Mouse (Mus musculus) limb, embryonic 10.5 days (tissue): ENCODE data around the gene Entpd4b. TPM values are rescaled to one million over a fixed set of nuclear protein-coding genes. Genes with fewer than 3 reads are reported as not detected.
"Not testable (repeated sequence)": the region's sequence is repeated elsewhere in the genome, so short reads cannot be mapped to it uniquely, and the experiment has no call there.

Experiments used
- DNase-seq: peaks from one replicate; pipeline ENCODE4 v3.0.0-alpha.2; 2017; ENCODE audit warnings: low spot score
- H3K27ac ChIP-seq: fragments of 300-500 bp; sonication (generic); 2 replicates; pipeline ENCODE4 v1.5.1; 2016; ENCODE audit warnings: mild to moderate bottlenecking
- H3K27me3 ChIP-seq: fragments of 300-500 bp; sonication (generic); 2 replicates; pipeline ENCODE4 v1.6.1; 2016; ENCODE audit warnings: low read depth, mild to moderate bottlenecking; ENCODE audit not compliant: poor library complexity, severe bottlenecking
- H3K36me3 ChIP-seq: fragments of 300-500 bp; sonication (generic); 2 replicates; pipeline ENCODE4 v1.6.1; 2016; ENCODE audit warnings: mild to moderate bottlenecking, moderate library complexity
- H3K4me1 ChIP-seq: fragments of 300-500 bp; sonication (generic); 2 replicates; pipeline ENCODE4 v1.6.1; 2016
- H3K4me3 ChIP-seq: fragments of 300-500 bp; sonication (generic); 2 replicates; pipeline ENCODE4 v1.5.1; 2016; ENCODE audit warnings: mild to moderate bottlenecking, moderate library complexity
- H3K9me3 ChIP-seq: fragments of 300-500 bp; sonication (generic); replicated peaks from 2 replicates; pipeline ENCODE4 v1.6.1; 2016; ENCODE audit warnings: mild to moderate bottlenecking
- WGBS: fragments of 180-500 bp; shearing (Covaris S2); methylation state at CpG from one replicate; pipeline ENCODE4 v1.1.7; 2016; 5-methylcytosine and 5-hydroxymethylcytosine counted together
- polyA plus RNA-seq: library from polyadenylated mRNA; unstranded; fragments of >200 nt; fragmentation: Nextera tagmentation; extraction: Ambion mirVana; gene quantifications from 2 replicates; pipeline ENCODE4 v1.2.1, GENCODE M21; 2016

Gene Entpd4b
- 6.8 and 7.7 TPM in 2 replicates for polyA plus RNA-seq

DNA sequence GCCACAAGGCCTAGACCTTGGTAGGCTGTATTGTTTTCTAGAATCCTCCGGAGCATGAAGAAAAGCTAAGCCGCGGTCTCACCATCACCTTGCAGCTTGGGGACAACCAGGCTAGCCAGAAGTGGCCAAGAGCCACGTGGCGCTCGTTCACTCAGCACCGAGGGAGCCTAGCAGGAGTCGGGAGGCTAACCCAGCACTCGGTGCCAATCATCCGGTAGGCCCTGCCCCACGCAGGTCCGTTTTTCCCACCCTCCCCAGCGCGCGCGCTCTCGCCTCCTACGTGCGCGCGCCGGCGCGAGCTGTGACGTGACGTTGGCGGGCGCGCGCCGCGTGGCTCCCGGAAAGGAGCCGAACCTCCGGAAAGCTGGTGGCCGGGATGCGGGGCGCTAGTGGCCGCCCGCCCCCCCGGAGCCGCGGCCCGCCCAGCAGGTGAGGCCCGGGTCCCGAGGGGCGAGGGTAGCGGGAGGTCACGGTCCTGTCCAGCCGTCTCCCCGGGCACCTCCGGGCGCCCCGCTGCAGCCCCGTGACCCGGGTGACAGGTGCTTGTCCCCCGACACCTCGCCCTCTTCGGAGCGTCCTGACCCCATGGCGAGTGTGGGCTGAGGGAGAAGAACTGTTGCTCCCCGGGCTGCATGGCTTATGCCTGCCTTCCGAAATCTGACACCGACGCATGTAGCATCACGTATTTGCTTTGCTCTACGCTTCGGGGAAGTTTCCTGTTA, at the start of gene Entpd4b:
Gene Entpd4b (plus strand): TSS at position 315 of the 722 bp plus-strand sequence.
- H3K4me3 ChIP-seq, DNase-seq, H3K27ac ChIP-seq, H3K36me3 ChIP-seq, H3K9me3 ChIP-seq, H3K4me1 ChIP-seq, H3K27me3 ChIP-seq: not testable (repeated sequence)
- no CpG with 5 or more reads among the region's 68 CpGs for WGBS

DNA sequence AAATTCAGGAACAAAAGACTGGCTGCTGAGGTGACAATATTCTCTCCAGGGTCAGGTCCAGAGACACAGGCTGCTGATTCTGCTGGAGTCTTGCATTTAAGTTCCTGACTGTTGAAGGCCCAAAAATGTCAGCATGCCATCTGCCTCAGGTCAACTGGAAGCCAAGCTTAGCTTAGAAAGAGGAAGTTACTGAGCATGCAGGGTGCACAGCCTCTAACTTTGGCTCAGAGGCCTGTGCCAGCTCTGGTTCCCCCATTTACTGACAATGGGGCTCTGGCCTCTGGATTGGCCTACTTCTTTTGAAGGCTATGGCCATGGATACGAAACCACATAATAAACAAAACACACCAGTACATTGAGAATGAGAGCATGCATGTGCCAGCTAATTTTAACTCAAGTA, 48.2 kb upstream of the Entpd4b start:
- not testable (repeated sequence) for H3K4me1 ChIP-seq, DNase-seq, H3K27me3 ChIP-seq, H3K36me3 ChIP-seq, H3K4me3 ChIP-seq, H3K27ac ChIP-seq, H3K9me3 ChIP-seq
- no CpG with 5 or more reads among the region's 1 CpGs for WGBS

DNA sequence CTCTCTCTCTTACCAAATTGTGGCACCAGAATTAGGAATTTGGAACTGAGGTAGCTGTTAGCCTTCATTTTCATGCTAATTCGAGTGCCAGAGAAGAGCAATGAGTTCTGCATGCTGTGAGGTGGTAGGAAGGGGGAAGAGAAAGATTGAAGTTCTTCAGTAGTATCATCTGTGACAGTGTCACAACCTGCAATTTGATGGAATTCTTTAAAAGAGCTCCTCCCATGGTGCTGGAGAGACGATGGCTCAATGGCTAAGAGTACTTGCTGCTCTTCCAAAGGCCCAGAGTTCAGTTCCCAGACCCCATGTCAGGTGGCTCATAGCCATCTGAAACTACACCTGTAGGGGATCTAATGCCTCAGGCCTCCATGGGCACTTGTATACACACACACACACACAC, 42.8 kb upstream of the Entpd4b start, which contains the start of gene Gm27179:
Gene Gm27179 (minus strand): TSS at position 101 of the 400 bp plus-strand sequence.
- WGBS, result no CpG with 5 or more reads among the region's 2 CpGs
- H3K27ac ChIP-seq, H3K4me1 ChIP-seq, H3K4me3 ChIP-seq, H3K9me3 ChIP-seq, DNase-seq, H3K27me3 ChIP-seq, H3K36me3 ChIP-seq: not testable (repeated sequence)

DNA sequence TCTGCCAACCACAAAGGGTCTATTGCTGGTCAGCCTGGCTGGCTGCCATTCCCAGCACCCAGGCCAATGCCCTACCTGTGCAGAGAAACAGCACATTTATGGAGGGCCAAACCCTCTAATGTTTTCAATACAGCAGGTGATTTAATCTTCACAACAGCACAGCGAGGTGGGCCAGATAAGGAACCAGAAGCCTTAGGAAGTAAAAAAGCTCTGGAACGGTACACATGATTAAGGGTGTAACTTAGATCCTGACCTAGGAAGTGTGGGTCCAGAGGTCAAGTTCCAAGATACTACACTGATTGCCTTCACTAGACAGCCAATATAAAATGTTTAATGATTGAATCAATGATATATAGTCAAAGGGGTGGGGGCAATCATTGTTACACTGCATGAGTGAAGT, 34.4 kb upstream of the Entpd4b start:
- H3K4me3 ChIP-seq, H3K36me3 ChIP-seq, H3K9me3 ChIP-seq, DNase-seq, H3K27ac ChIP-seq, H3K4me1 ChIP-seq, H3K27me3 ChIP-seq: not testable (repeated sequence)
- WGBS, result no CpG with 5 or more reads among the region's 2 CpGs

DNA sequence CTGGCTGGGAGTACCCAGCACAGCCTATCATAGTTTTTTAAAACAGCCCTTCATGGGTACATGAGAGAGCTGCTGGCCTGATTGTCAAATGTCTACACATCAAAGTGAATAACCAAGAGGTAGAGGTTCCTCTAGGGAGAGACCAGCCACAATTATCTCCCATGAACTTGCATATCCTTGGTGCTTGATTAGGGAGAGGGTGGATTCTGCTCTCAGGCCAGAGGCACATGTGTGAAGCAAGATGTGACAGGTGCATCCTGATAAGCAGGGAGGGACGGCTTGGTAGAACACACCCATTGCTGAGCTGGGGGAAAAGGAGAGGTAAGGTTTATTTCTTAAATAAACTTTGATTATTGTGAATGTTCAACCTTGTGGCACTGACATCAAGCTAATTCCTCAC, 32.2 kb upstream of the Entpd4b start:
- no CpG with 5 or more reads among the region's 1 CpGs for WGBS
- H3K27ac ChIP-seq, H3K27me3 ChIP-seq, H3K4me3 ChIP-seq, H3K4me1 ChIP-seq, H3K36me3 ChIP-seq, DNase-seq, H3K9me3 ChIP-seq: not testable (repeated sequence)

DNA sequence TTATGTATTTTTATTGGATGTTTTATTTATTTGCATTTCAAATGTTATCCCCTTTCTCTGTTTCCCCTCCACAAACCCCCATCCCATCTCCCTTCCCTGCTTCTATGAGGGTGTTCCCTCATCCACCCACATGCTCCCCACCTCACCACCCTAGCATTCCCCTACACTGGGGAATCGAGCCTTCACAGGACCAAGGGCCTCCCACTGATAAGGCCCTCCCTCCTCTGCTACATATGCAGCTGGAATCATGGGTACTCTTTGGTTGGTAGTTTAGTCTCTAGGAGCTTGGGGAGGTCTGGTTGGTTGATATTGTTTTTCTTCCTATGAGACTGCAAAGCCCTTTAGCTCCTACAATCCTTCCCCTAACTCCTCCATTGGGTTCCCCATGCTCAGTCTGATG, 29.0 kb upstream of the Entpd4b start:
- DNase-seq, H3K27ac ChIP-seq, H3K4me1 ChIP-seq, H3K36me3 ChIP-seq, H3K4me3 ChIP-seq, H3K27me3 ChIP-seq, H3K9me3 ChIP-seq: not testable (repeated sequence)
- no CpG with 5 or more reads among the region's 1 CpGs for WGBS

DNA sequence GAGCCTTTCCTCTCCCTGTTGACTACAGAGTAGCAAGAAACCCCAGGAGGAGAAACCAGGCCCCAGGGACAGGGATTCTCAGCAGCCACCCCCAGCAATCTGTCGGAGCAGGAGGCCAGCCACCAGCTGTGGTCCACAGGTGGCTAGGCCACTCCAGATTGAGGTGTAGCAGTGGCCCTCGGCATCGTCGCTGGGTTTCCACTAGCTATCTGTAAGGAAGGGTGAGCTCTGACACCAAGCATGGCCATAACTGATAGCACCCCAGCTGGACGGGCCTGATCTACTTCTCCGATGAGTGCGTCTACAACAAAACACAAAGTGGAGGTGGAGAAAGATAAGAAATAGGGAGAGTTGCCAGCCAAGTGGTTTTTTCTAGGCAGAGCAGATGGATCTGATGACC, 18.7 kb upstream of the Entpd4b start:
- not testable (repeated sequence) for H3K36me3 ChIP-seq, H3K4me3 ChIP-seq, DNase-seq, H3K9me3 ChIP-seq, H3K27ac ChIP-seq, H3K4me1 ChIP-seq, H3K27me3 ChIP-seq
- WGBS, result no CpG with 5 or more reads among the region's 7 CpGs

DNA sequence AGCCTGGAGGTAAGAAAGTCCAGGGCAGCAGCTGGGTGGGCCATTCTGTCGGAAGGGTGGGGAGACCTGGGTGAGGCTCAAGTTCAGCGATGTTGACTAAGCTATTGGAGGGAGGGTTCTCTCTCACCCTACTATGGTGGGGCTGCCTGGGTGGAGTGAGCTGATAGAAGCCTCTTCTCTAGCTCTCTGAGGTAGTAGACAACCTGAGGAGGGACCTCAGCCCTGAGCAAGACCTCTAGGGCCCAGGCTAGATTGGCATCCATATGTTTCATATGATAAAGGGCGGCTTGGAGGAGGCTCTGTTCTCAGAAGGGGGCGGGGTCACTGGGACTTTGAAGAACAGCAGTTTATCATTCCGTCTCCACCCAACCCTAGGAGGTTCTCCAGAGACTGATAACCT, 15.1 kb upstream of the Entpd4b start:
- not testable (repeated sequence) for H3K4me1 ChIP-seq, H3K27me3 ChIP-seq, H3K36me3 ChIP-seq, DNase-seq, H3K9me3 ChIP-seq, H3K27ac ChIP-seq, H3K4me3 ChIP-seq
- no CpG with 5 or more reads among the region's 5 CpGs for WGBS

DNA sequence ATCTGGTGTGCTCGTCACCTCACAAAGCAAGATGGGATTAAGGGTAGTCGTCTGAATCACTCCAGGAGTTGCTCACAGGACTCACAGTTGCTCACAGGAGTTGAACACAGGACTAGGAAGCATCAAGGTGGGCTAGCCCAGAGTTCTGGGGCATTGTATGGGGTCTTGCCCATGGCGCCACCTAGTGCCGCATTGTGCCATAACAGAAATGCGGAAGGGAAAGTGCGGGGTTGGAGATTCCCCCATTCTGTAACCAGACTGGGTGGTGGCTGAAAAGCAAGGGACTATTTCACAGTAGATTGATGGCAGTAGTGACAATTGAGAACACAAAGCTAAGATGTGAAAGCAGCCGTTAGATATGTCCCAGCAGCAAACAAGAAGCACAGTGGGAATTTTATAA, 12.5 kb upstream of the Entpd4b start:
- H3K9me3 ChIP-seq, H3K27ac ChIP-seq, DNase-seq, H3K4me1 ChIP-seq, H3K27me3 ChIP-seq, H3K4me3 ChIP-seq, H3K36me3 ChIP-seq: not testable (repeated sequence)
- WGBS, result no CpG with 5 or more reads among the region's 7 CpGs

DNA sequence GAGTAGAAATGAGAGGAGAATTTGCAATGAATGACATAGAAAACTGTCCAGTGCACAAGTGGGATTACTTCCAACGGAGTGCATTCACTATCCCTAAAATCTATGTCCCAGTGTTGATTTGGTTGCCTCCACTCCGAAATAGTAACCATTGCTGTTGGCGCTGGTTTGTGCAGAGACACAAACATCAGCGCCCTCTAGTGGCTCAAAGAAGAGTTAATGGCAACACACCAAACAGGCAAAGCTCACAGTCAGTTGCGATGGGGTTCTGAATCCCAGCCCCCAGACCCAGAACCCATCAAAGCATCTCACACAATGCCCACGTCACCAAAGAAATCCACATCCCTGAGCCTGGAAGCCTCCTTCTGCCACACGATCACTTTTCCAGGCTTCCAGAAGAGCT, 11.2 kb upstream of the Entpd4b start:
- H3K36me3 ChIP-seq, H3K27me3 ChIP-seq, H3K9me3 ChIP-seq, H3K4me3 ChIP-seq, H3K4me1 ChIP-seq, DNase-seq, H3K27ac ChIP-seq: not testable (repeated sequence)
- WGBS, result no CpG with 5 or more reads among the region's 7 CpGs

DNA sequence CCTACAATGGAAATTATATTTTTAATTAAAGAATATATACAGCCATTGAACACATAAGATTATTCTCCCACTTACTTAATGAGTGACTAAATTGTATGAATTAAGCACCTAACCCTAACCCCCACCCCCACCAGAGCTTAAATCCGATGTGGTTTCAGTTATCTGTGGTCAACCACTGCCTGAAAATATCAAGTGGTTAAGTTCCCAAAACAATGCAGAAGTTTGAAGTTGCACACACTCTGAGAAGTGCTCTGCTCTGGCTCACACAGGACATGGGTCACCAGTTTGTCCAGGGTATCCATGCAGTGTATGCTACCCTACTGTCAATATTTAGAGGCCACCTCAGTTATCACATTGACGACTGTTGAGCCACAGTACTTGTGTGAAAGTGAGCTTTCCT, 10.2 kb upstream of the Entpd4b start:
- WGBS, result no CpG with 5 or more reads among the region's 2 CpGs
- not testable (repeated sequence) for H3K4me3 ChIP-seq, H3K27me3 ChIP-seq, DNase-seq, H3K36me3 ChIP-seq, H3K4me1 ChIP-seq, H3K27ac ChIP-seq, H3K9me3 ChIP-seq

DNA sequence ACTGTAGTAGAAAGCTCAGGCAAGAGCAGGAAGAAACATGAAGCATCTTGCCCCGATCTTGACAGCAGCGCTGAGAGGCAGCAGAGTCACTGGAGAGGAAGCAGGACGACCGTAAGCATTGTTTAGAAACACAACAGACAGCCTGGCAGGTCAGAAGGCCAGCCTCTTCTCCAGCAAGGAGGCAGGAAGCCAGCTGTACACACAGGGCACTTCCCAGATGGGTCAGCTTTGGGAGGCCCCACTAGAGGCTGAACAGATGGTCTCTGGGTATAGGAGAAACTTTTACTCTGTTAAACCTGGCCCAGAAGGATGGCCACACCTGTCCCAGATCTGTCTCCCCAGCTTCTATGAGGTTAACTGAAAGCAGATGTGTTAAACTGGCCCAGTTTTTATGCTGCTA, 7.9 kb upstream of the Entpd4b start:
- DNase-seq, result not testable (repeated sequence)
- WGBS, result no CpG with 5 or more reads among the region's 4 CpGs

DNA sequence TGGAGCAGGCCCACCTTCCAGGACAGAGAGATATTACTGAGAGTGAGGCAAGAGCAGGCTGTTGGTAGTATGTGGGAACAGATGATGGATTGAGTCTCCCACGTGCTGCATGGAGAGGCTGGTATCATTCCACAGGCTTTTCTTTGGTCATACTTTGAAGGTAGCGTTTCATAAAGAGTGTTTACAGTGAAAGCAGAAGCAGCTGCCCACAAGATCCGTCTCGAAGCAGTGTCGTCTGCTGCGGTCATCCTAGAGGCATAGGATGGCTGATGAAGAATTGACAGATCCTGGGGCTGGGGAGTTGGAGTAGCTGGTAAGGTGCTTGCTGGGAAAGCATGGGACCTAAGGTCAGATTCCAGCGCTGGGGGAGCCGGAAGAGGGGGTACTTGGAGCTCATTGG, 1.6 kb downstream of the Entpd4b start:
- not testable (repeated sequence) for H3K27me3 ChIP-seq, H3K36me3 ChIP-seq, H3K27ac ChIP-seq, H3K4me3 ChIP-seq, H3K4me1 ChIP-seq, H3K9me3 ChIP-seq, DNase-seq
- no CpG with 5 or more reads among the region's 8 CpGs for WGBS

More for the DNA sequence above, 7.9 kb upstream of the Entpd4b start:
- H3K36me3 ChIP-seq, H3K9me3 ChIP-seq, H3K4me3 ChIP-seq, H3K27me3 ChIP-seq, H3K4me1 ChIP-seq, H3K27ac ChIP-seq: not testable (repeated sequence)

DNA sequence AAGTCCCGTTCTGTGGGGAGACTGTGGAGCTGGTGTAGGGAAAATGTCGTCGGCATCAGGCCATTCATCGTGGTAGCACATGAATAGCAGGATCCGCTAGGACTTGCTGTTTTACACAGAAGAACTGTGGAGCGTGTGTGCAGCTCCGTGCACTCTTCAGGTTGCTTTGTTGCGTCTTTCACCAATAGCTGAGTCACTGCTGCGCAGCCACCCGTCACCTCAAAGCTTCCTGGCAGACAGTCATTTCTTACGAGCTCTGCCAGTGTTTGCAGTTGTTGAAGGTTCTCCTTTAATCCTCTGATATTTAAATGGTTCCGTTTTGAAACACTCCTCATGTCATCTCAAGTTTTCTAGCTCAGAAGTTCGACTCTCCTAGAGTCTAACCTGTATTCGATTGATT, 2.3 kb downstream of the Entpd4b start:
- not testable (repeated sequence) for H3K9me3 ChIP-seq, DNase-seq, H3K27me3 ChIP-seq, H3K36me3 ChIP-seq, H3K4me1 ChIP-seq, H3K27ac ChIP-seq, H3K4me3 ChIP-seq
- no CpG with 5 or more reads among the region's 14 CpGs for WGBS
